Mouse (Mus musculus): ENCODE results near the gene Tmem242.

DNA sequence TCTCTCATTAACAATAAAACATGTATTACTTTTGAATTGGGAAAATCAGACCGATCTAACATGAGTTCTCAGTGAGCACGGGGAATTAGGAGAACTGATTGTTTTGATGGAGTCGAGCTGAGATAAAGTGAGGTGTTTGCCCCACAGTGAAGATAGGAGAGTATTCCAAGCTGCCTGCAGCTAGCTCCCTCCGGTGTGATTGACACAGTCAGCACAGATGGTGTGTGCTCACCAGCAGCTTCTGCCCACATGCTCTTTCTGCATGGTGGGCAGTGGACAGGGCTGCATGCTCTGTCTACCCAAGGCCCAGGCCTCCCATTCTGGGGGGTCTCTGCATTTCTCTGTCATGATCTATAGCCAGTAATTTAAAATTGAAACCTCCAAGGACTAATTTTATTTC, 13.6 kb upstream of the Tmem242 start:
- TF ChIP-seq CTCF (IDR thresholded peaks at IDR 0.05; ENCODE audit: extremely low read depth, insufficient read length, insufficient replicate concordance, low read depth, low read length) (no peak), POLR2A (IDR thresholded peaks at IDR 0.05; ENCODE audit: low read depth, low read length) (no peak)

Measured in small intestine, adult 2 months (tissue).